Mouse (Mus musculus) small intestine, adult 2 months (tissue): ENCODE measurements around the gene Dclre1c. TPM values are rescaled to one million over a fixed set of nuclear protein-coding genes. Genes with fewer than 3 reads are reported as not detected.

Source experiments
- H3K27ac ChIP-seq: fragments of 200-500 bp; 2 replicates; pipeline ENCODE4 v1.5.1; 2012; ENCODE audit warnings: low read depth, low read length, control low read depth, inconsistent platforms; ENCODE audit not compliant: insufficient read depth
- H3K27me3 ChIP-seq: fragments of 200-500 bp; 2 replicates; pipeline ENCODE4 v1.6.1; 2012; ENCODE audit warnings: mild to moderate bottlenecking, moderate library complexity, low read length, inconsistent platforms; ENCODE audit not compliant: control insufficient read depth, insufficient read depth
- H3K36me3 ChIP-seq: fragments of 200-500 bp; 2 replicates; pipeline ENCODE4 v1.6.1; 2012; ENCODE audit warnings: mild to moderate bottlenecking, low read length, control low read depth, inconsistent platforms; ENCODE audit not compliant: control insufficient read depth, insufficient read depth
- H3K4me1 ChIP-seq: fragments of 200-500 bp; 2 replicates; pipeline ENCODE4 v1.6.1; 2012; ENCODE audit warnings: low read length, inconsistent platforms, mixed read lengths; ENCODE audit not compliant: control insufficient read depth, insufficient read depth, insufficient read length
- H3K4me3 ChIP-seq: fragments of 200-500 bp; 2 replicates; pipeline ENCODE4 v1.5.1; 2012; ENCODE audit warnings: low read depth, mild to moderate bottlenecking, control low read depth, inconsistent platforms, low read length, moderate library complexity
- CTCF ChIP-seq: fragments of 200-500 bp; IDR thresholded peaks from 2 replicates; pipeline ENCODE4 v1.5.1; 2012; ENCODE audit warnings: low read depth, mild to moderate bottlenecking, control low read depth, inconsistent platforms, low read length, moderate library complexity, mixed read lengths; ENCODE audit not compliant: insufficient replicate concordance, insufficient read length; ENCODE audit errors: extremely low read depth
- POLR2A ChIP-seq: fragments of 200-500 bp; IDR thresholded peaks from 2 replicates; pipeline ENCODE4 v1.6.1; 2012; ENCODE audit warnings: low read depth, mild to moderate bottlenecking, control low read depth, inconsistent platforms, low read length, moderate library complexity
- WGBS: fragments of 180-500 bp; shearing (Covaris S2); methylation state at CpG from one replicate; pipeline ENCODE4 v1.1.7; 2018; 5-methylcytosine and 5-hydroxymethylcytosine counted together
- polyA plus RNA-seq: library from polyadenylated mRNA; depleted of rRNA; stranded (reverse); fragments of >200 nt; gene quantifications from 2 replicates; pipeline ENCODE4 v1.2.3, GENCODE M21; 2012; rRNA removed

The Dclre1c gene
- polyA plus RNA-seq, 1 experiment = 1.5 TPM

DNA sequence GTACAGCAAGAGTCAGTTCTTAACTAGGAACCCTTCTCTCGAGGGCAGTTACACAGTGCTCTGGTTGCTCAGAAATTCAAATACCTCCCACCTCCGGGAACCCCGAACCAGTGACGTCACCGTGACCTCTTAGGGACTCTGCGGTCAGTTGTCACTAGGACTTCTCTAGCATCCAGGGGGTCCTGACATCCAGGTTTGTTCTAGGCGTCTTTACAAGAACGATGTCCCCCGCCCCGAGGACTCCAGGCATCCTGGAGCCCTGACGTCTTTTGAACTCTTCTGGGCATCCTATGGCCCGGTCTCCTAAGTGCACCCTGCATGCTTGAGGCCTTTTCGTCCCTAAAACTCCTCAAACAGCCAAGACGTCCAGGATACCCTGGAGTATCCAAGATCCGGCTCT, 88.1 kb downstream of the Dclre1c start:
- TF ChIP-seq POLR2A (no peak), CTCF (no peak)
- Histone ChIP-seq H3K36me3 (peaks cover 15% of the 10 kb centered on the region), H3K27ac (no peak overlapping the region), H3K27me3 (no peaks in the 10 kb centered on the region), H3K4me3 (peak overlapping the region; percentile 80), H3K4me1 (no peaks in the 10 kb centered on the region)
- WGBS = 1% methylated on average over 15 of the region's 15 CpGs

DNA sequence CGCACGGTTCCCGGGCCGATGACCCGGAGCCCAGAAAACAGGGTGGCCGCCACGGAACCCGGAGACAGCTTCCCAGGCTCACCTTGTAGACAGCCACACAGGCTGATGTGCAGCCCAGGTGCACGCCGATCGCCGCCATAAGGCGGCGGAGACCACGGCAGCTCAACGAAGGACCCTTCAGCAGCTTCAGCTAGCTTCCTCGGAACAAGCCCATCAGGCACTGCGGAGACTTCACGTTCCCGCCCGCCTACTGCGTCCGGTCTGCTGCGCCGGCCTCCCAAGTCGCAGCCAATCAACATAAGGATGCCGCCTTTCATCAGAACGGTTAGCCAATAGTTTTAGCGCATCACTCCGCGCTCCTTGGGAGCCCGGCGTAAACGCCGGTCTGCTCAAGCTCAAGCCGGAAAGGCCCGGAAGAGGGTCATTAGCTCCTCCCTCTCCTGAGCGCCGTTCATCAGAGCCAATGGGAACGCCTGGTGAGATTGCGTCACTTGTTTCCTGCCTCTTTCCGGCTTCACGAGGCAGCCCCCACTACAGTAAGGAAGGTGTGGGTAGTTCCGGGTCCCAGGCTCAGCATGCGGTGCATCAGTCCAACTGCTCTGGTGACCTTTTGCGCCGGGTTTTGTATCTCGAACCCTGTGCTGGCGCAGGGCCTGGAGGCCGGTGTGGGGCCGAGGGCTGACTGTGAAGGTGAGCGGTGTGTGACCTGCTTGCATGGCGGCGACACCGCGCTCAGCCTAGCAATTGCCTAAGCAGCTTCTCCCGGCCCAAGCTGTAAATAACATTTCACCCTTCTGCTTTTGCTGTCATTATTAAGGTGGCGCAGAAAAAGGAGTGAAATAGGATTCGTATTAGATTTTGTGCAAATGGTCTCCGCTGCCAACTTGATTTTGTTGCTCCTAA, 88.9 kb downstream of the Dclre1c start, which contains the start of the genes Gm45902, Hspa14 and Cdnf:
TSS of gene Gm45902 (minus strand) at position 239 of the 903 bp plus-strand sequence.
TSS of gene Hspa14 (minus strand) at position 263 of the 903 bp plus-strand sequence.
TSS of gene Cdnf (plus strand) at position 479 of the 903 bp plus-strand sequence.
- no peaks in the 10 kb centered on the region for H3K4me1 ChIP-seq
- peak within 1 kb of the TSS; percentile 82 for H3K4me3 ChIP-seq
- under 1% methylated on average over 60 of the region's 60 CpGs for WGBS
- TF ChIP-seq POLR2A (peak; percentile 59; the same call in 1 of the 2 replicates), CTCF (no peak)
- H3K27me3 ChIP-seq = no peaks in the 10 kb centered on the region
- H3K27ac ChIP-seq = peak within 1 kb of the TSS; percentile 84
- H3K36me3 ChIP-seq = peaks cover 13% of the 10 kb centered on the region

Other genes starting within 250 kb of the Dclre1c start
- 0.91 and 1.2 TPM in 2 replicates for gene Nmt2, start 139.9 kb upstream of the Dclre1c start, polyA plus RNA-seq
- 0.48 and 1.7 TPM in 2 replicates for gene Rpp38, start 91.5 kb upstream of the Dclre1c start, polyA plus RNA-seq
- not detected in 2 replicates for gene Acbd7, start 88.0 kb upstream of the Dclre1c start, polyA plus RNA-seq
- not detected in 2 replicates for gene Olah, start 26.9 kb upstream of the Dclre1c start, polyA plus RNA-seq
- gene Meig1, start 1.5 kb upstream of the Dclre1c start, polyA plus RNA-seq = not detected in 2 replicates
- 0.66 and 1.5 TPM in 2 replicates for gene Suv39h2, start 50.9 kb downstream of the Dclre1c start, polyA plus RNA-seq
- gene Gm45902, start 88.7 kb downstream of the Dclre1c start, polyA plus RNA-seq = 0.30 and 0.72 TPM in 2 replicates
- gene Hspa14, start 88.7 kb downstream of the Dclre1c start, polyA plus RNA-seq = 5.6 and 9.9 TPM in 2 replicates
- gene Cdnf, start 88.9 kb downstream of the Dclre1c start, polyA plus RNA-seq = 0.03 and 0.10 TPM in 2 replicates
- 8.1 and 8.2 TPM in 2 replicates for gene Fam107b, start 146.4 kb downstream of the Dclre1c start, polyA plus RNA-seq